Mouse (Mus musculus) kidney, adult 2 months (tissue): ENCODE data around the gene Ttc3. TPM values are rescaled to one million over a fixed set of nuclear protein-coding genes. Genes with fewer than 3 reads are reported as not detected.
A peak's percentile ranks its signal among the peaks of the same experiment; 100 is the strongest.

Experiments
- DNase-seq: peaks from one replicate; pipeline ENCODE4 v3.0.0; 2021
- H3K27ac ChIP-seq: fragments of 200-500 bp; 2 replicates; pipeline ENCODE4 v1.5.1; 2012; ENCODE audit warnings: low read depth, low read length, control low read depth, inconsistent platforms; ENCODE audit not compliant: insufficient read depth
- H3K27me3 ChIP-seq: fragments of 200-500 bp; replicated peaks from 2 replicates; pipeline ENCODE4 v1.6.1; 2012; ENCODE audit warnings: mild to moderate bottlenecking, moderate library complexity, low read length, inconsistent platforms; ENCODE audit not compliant: control insufficient read depth, insufficient read depth
- H3K36me3 ChIP-seq: fragments of 200-500 bp; 2 replicates; pipeline ENCODE4 v1.6.1; 2012; ENCODE audit warnings: mild to moderate bottlenecking, moderate library complexity, low read length, inconsistent platforms; ENCODE audit not compliant: control insufficient read depth, insufficient read depth
- H3K4me1 ChIP-seq: fragments of 200-500 bp; 2 replicates; pipeline ENCODE4 v1.6.1; 2011; ENCODE audit warnings: low read length; ENCODE audit not compliant: control insufficient read depth, insufficient read depth
- H3K4me3 ChIP-seq: fragments of 200-500 bp; 2 replicates; pipeline ENCODE4 v1.5.1; 2011; ENCODE audit warnings: mild to moderate bottlenecking, low read depth, low read length, control low read depth; ENCODE audit not compliant: insufficient read depth
- CTCF ChIP-seq: fragments of 200-500 bp; conservative IDR thresholded peaks from 2 replicates; pipeline ENCODE4 v1.5.1; 2011; ENCODE audit warnings: low read depth, mild to moderate bottlenecking, control low read depth, low read length, moderate library complexity, mixed read lengths; ENCODE audit not compliant: insufficient read depth, insufficient read length
- POLR2A ChIP-seq: fragments of 200-500 bp; IDR thresholded peaks from one replicate; pipeline ENCODE4 v1.6.1; 2011; ENCODE audit warnings: low read depth, low read length, control low read depth
- WGBS: fragments of 180-500 bp; shearing (Covaris S2); methylation state at CpG from one replicate; pipeline ENCODE4 v1.1.7; 2018; 5-methylcytosine and 5-hydroxymethylcytosine counted together
- polyA plus RNA-seq: library from polyadenylated mRNA; depleted of rRNA; stranded (reverse); fragments of >200 nt; gene quantifications from 2 replicates; pipeline ENCODE4 v1.2.3, GENCODE M21; 2012

Ttc3 gene
- polyA plus RNA-seq, 1 experiment, result 22.2 TPM

DNA sequence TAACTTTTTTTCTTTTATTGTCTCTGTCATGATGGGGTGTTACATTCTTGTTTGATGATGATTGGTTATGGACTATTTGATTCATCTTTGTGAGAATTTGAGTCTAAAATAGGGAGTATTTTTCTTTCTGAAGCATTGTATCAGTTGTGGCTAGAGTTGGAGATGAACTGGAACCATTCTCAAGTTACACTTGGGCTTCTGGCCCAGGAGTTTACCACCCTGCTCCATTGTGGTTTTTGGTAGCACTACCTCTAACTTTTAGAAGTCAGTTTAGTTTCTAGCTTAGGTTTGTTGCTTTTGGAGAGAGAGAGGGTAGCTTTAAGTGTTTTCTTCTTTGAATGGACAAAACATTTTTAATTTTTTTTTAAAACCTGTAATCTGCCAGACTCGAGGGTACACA, 9.0 kb downstream of the Ttc3 start:
- DNase-seq, result no peak
- H3K36me3 ChIP-seq, result no peaks in the 10 kb centered on the region
- WGBS, result 87% methylated on average over 1 of the region's 1 CpGs
- no peaks in the 10 kb centered on the region for H3K27me3 ChIP-seq
- H3K4me1 ChIP-seq, result 0 out of 2 replicates have a peak, but pooled peaks cover 2% of the 10 kb centered on the region
- H3K4me3 ChIP-seq, result no peak overlapping the region
- TF ChIP-seq POLR2A (no peak), CTCF (no peak)
- H3K27ac ChIP-seq, result no peak overlapping the region

GRCm38 (mm10) chr16:94383277-94383676, 12.9 kb downstream of the Ttc3 start:
- no peak for TF ChIP-seq CTCF
- no peak for TF ChIP-seq POLR2A
- Histone ChIP-seq H3K4me1 (peaks cover 5% of the 10 kb centered on the region), H3K27ac (no peak overlapping the region), H3K4me3 (no peak overlapping the region), H3K36me3 (no peaks in the 10 kb centered on the region), H3K27me3 (no peaks in the 10 kb centered on the region)
- no peak for DNase-seq
- 94% methylated on average over 3 of the region's 3 CpGs for WGBS

DNA sequence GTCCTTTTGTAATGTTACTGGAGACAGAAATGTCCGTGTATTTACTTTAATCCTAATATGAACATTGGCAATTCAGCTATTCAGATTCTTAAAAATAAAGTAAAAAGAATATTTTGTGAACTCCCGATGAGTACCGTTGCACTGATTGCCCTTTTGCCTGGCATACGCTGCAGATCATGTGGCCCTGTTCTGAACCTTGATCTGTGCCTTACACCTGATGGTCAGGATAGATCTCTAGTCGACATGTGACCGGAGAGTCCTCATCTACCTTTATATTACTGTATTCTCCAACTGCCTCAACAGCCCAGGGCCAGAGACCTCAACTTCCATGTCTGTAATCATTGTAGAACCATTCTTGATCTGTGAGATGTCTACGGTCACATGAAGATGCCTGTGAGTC, 17.3 kb downstream of the Ttc3 start:
- no peaks in the 10 kb centered on the region for H3K36me3 ChIP-seq
- no peaks in the 10 kb centered on the region for H3K27me3 ChIP-seq
- TF ChIP-seq CTCF, result no peak
- TF ChIP-seq POLR2A, result no peak
- DNase-seq, result peak; percentile 43
- WGBS, result 71% methylated on average over 7 of the region's 7 CpGs
- H3K4me1 ChIP-seq, result peaks cover 5% of the 10 kb centered on the region
- H3K4me3 ChIP-seq, result no peak overlapping the region
- no peak overlapping the region for H3K27ac ChIP-seq

DNA sequence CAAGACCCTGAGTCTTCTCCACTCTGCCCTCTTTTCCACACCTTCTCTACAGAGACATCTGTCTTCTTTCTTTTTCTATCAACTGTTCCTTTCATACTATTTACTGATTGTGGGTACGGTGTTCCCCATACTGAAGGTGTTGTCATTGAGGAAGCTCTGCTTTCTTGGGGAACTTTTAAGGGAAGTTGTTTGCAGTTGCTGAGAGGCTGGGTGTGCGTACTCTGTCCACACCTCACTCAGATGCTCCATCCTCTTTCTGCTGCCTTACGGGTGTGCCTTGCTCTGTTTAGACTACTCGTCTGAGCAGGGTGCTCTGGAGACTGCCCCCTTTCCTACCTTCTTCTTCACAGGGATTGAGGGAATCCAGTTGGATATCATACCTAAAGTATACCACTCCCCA, 21.9 kb downstream of the Ttc3 start:
- Histone ChIP-seq H3K36me3 (no peaks in the 10 kb centered on the region; the same call in 1 of the 2 replicates), H3K27me3 (no peaks in the 10 kb centered on the region), H3K27ac (no peak overlapping the region), H3K4me3 (no peak overlapping the region), H3K4me1 (peaks cover 5% of the 10 kb centered on the region)
- WGBS, result 88% methylated on average over 4 of the region's 4 CpGs
- TF ChIP-seq POLR2A (no peak), CTCF (no peak)
- no peak for DNase-seq

GRCm38 (mm10) chr16:94395051-94395450, 24.6 kb downstream of the Ttc3 start:
- no peak overlapping the region for H3K27ac ChIP-seq
- no peaks in the 10 kb centered on the region for H3K27me3 ChIP-seq
- no peak for TF ChIP-seq POLR2A
- TF ChIP-seq CTCF, result no peak
- no peak for DNase-seq
- peaks cover 12% of the 10 kb centered on the region; the same call in 1 of the 2 replicates for H3K4me1 ChIP-seq
- WGBS, result 69% methylated on average over 3 of the region's 3 CpGs
- H3K36me3 ChIP-seq, result no peaks in the 10 kb centered on the region; the same call in 1 of the 2 replicates
- no peak overlapping the region for H3K4me3 ChIP-seq

- Histone ChIP-seq H3K27me3 (no peaks in the 10 kb centered on the region), H3K4me3 (no peak overlapping the region), H3K36me3 (no peaks in the 10 kb centered on the region; the same call in 1 of the 2 replicates), H3K4me1 (peaks cover 14% of the 10 kb centered on the region; the same call in 1 of the 2 replicates), H3K27ac (no peak overlapping the region)
- WGBS, result 88% methylated on average over 7 of the region's 7 CpGs
- DNase-seq, result no peak
- TF ChIP-seq CTCF (no peak), POLR2A (no peak)
These were observed 26.2 kb downstream of the Ttc3 start for GRCm38 (mm10) chr16:94396641-94397040.

- H3K36me3 ChIP-seq, result no peaks in the 10 kb centered on the region; the same call in 1 of the 2 replicates
- WGBS, result 58% methylated on average over 2 of the region's 2 CpGs
- no peak overlapping the region for H3K4me3 ChIP-seq
- H3K27me3 ChIP-seq, result no peaks in the 10 kb centered on the region
- peaks cover 14% of the 10 kb centered on the region; the same call in 1 of the 2 replicates for H3K4me1 ChIP-seq
- 0 out of 2 replicates have a peak overlapping the region, but pooled peaks have one; percentile 22 for H3K27ac ChIP-seq
- TF ChIP-seq POLR2A, result no peak
- TF ChIP-seq CTCF, result no peak
- DNase-seq, result no peak
These were observed 28.7 kb downstream of the Ttc3 start for GRCm38 (mm10) chr16:94399141-94399540.
